Mouse (Mus musculus) neutrophil, adult 5-6 weeks (primary cell): ENCODE measurements around the gene Gm10681. TPM values are rescaled to one million over a fixed set of nuclear protein-coding genes. Genes with fewer than 3 reads are reported as not detected.
"Not testable (repeated sequence)": the region's sequence is repeated elsewhere in the genome, so short reads cannot be mapped to it uniquely, and the experiment has no call there.

Source experiments
- ATAC-seq: fragments of 151-379, 151-347 bp; 2 replicates; pipeline ENCODE4 v1.8.0; 2017; ENCODE audit warnings: mild to moderate bottlenecking, moderate TSS enrichment; ENCODE audit not compliant: insufficient number of reproducible peaks, poor library complexity, low FRiP score, severe bottlenecking; ENCODE audit errors: extremely low read depth
- total RNA-seq: library from RNA; stranded (forward); fragments of 200-1000 nt; gene quantifications from 2 replicates; pipeline ENCODE4 v1.2.3, GENCODE M21; 2017

Gene Gm10681
- not detected in 2 replicates for total RNA-seq

DNA sequence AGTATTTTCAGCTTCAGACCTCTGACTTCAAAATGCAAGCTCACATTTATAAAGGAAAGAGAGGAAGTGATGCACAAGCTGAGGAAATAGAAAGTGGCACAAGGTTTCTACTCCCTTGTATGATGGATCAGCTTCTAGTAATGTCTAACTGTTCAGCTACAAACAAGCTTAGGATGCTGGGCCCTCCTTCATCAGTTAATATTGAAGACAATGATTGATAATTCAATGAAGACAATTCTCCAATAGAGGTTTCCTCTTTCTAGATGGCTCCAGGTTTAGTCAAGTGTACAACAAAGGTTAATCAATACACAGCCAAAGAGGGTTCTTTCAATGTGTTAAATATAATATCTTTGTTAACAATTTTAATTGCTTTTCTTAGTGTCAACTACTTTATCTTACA lies at the start of gene Gm10681:
Gene Gm10681, minus strand, starts transcription at position 101 of the 400 bp plus-strand sequence.
- no peak for ATAC-seq

DNA sequence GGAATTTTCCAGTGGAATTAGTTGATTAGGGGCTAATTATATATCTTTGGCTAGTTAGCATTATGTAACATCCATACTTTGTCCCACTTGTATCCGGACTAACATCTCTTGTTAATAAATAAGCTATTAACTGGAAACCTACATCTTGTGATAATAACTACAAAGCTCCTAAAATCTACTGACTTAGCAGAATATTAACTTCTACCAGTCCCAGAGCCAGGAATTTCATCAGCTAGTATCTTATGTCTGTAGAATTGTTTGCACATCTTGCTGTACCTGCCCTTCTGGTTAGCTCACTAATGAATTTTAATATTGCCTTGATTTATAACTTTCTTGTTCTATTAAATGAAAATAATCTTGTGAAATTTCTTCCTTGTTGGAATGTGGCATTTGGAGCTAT lies 46.5 kb upstream of the Gm10681 start:
- ATAC-seq, result no peak

DNA sequence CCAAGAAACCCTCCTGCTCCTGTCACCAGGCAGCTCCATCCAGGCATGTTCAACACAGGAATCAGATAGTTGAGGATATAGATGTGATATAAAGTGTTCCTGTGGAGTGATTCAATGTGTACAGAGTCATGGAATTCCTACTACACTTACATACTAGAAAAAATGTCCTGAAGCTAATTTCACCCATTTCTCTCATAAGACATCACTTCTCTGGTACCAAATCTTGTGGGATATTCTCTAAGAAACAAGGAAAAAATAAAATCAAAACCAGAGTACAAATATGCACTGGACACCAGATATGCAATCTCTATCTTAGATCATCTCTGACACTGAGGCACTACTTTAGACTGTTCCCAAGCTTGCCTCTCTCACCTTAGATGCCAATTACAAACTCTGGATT lies 41.5 kb upstream of the Gm10681 start, which contains the start of gene Hsd3b5:
Gene Hsd3b5, minus strand, starts transcription at position 101 of the 400 bp plus-strand sequence.
- ATAC-seq, result no peak

DNA sequence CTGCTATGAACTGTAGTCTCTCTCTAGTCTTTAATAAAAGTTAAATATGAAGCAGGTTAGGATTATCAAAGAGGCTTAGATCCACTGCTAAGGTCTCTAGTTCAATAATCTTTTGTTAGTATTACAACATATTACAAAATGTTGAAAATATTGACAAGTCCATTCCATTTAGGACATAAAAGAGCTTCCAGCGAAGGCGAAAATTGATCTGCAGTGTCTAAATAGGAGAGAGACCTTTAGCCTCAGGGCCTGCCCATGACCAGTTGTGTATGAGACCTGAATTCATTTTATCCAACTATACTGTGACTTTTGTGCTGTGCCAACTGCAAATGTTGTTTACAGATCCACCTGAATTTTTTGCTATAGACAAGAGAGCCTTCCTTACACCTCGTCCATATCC lies 41.0 kb upstream of the Gm10681 start:
- ATAC-seq, result no peak

DNA sequence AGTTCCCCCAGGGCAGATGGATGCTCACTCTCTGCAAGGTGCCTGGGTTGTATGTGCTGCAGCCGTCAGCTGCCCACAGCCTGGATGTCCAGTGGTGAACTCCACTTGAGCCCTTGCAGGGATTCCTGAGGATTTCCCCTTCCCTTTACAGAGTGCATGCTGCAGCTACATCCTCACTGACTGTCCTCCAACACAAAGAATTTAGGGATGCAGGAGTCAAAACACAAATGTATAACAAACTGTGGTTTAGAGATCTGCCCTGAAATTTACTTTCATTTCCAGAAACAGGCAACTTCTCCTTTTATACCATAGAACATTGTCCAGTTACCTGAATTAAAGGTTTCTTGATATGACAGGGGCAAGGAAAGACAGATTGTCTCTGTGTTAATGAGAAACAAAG lies 28.2 kb upstream of the Gm10681 start:
- not testable (repeated sequence) for ATAC-seq

DNA sequence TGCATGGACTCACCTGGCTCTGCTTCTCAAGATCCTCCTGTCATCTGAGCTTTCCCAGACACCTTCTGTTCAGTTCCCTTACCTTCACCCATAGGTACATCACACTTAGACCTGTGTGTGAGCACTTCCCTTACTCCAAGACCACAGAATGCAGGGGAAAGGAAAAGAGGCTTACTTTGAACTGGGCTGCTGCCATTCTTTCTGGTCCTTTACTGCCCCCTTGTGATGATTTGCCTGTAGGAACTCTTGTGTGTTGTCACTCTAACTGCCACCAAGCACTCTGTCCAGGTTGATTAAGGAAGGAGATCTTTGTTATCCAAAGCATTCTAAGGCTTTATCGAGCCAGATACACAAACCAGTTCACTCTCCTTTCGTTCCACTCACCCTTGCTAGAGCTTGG lies 27.6 kb upstream of the Gm10681 start:
- ATAC-seq, result not testable (repeated sequence)

DNA sequence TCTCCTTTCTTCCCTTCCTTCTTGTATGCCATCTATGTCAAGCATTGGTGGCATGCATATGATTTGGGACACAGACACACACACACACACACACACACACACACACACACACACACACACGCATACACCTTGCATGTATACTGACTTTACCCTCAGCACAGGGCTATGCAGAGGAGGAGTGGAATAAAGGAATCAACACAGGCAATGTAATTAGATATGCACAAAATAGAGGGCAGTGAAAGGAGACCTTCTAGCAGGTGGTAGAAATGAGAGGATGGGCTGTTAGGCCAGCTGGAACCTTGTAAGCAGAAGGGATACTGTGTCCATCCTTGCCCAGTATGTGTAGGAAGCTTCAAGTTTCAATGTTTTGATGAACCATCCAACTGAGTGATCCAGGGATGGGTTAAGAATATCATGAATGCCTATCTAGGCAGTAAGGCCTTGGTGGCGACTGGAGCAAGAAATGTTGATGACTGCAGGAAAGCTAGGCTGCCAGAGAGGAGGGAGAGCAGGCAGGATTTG lies 25.9 kb upstream of the Gm10681 start:
- not testable (repeated sequence) for ATAC-seq

DNA sequence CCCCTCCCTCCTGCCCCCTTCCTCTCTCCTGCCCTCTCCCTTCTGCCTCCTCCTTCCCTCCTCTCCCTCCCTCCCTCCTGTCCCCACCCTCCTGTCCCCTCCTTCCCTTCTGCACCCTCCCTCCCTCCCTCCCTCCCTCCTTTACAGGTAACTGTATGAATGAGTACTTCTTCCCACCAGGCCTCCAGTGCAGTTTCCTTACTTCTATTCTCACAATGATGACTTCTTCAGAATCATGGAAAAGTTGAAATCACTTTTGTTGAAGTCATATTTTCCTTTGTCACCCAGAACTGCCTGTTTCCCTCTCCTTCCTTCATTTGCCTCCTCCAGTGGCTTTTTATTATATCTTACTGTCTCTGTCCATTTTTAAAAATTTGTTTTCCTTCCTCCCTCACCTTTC lies 25.4 kb upstream of the Gm10681 start:
- ATAC-seq, result no peak

DNA sequence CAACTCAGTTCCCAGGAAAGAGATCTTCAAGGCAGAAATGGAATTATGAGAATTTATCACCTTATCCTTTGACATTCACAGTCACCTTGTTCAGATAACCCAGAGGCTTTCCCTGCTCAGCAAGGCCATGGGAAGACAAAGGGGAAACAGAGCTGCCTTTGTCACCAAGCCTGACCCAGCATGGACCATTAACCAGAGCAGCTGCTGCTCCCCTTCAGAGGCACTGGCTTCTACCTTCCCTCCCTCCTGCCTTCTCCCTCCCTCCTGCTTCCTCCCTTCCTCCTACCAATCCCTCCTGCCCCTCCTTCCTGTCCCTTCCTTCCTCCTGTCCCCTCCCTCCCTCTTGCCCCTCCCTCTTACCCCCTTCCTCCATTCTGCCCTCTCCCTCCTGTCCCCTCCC lies 24.9 kb upstream of the Gm10681 start:
- not testable (repeated sequence) for ATAC-seq

DNA sequence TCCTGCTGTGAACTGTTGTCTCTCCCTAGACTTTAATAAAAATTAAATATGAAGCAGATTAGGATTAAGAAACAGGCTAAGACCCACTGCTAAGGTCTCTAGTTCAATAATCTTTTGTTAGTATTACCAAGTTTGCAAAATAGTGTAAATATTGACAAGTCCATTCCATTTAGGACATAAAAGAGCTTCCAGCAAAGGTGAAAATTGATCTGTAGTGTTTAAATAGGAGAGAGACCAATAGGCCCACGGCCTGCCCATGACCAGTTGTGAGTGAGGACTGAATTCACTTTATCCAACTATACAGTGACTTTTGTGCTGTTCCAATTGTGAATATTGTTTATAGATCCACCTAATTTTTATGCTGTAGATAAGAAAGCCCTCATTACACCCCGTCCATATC lies 886 bp downstream of the Gm10681 start:
- ATAC-seq, result no peak

DNA sequence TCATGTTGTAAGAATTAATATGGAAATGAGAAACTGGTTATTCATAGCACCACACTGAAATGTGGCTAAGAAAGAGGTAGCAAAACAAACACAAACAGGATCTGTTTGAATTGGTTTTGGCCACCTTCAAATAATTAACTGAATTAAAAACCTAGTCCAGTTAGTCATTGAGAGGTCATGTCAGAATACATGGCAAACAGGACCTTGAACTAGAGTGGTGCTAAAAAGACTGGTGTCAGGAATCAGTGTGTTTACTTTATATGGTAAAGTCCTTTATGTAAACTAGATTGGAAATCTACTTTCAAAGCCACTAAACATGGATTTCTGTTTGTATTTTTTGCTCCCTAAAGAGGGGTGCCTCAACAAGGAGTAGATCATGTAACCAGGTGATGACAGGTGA lies 6.0 kb downstream of the Gm10681 start:
- ATAC-seq, result not testable (repeated sequence)

DNA sequence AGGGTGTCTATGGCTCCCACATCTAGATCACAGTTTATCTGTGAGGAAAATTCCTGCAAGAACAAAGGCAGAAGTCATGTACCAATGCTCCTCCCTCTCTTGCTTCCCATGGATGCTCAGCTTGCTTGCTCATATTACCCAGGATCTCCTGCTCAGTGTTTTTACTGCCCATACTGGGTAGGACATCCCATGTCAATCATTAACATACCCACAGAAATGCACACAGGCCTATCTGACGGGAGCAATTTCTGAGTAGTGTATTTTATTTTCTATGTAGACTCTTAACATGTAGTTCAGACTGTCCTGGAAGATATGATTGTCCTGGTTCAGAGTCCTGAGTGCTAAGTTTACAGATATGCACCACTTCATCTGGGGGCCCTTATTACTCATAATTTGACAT lies 6.4 kb downstream of the Gm10681 start:
- not testable (repeated sequence) for ATAC-seq

DNA sequence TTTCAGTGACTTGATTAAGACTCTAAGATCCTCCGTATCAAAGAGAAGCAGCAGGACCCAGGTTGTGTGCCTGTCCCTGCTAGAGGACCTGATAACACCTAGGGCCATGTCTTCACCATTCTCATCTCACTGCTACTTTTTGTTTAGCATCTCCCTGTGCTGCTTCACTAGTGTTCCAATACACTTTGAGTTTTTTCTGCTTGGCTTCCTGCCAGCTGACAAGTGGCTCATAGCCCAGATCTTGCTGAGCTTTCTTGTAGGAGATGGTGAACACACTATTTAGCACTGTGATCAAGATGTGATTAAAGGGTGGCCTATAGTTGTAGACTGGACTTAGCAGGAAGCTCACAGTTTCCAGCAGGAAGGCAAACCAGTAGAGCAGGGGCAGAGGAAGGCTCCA lies 7.6 kb downstream of the Gm10681 start:
- not testable (repeated sequence) for ATAC-seq

DNA sequence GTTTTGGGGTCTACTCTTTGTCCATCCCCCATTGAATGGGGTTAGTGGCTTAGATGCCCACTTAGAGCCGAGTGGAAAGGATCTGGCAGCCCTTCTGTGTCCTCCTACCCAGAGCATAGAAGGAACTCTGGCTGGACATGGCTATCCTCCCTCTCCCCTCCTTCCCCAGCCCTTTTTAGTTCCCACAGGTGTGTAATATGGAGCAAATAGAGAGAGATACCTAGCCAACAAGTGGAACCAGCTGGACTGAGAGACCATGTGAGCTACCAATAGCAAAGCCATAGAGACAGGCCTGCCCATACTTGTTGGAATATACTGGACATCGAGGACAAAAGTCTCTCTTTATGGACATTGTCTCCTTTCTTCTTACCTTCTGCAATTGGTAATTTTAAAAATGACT lies 20.9 kb downstream of the Gm10681 start:
- not testable (repeated sequence) for ATAC-seq

DNA sequence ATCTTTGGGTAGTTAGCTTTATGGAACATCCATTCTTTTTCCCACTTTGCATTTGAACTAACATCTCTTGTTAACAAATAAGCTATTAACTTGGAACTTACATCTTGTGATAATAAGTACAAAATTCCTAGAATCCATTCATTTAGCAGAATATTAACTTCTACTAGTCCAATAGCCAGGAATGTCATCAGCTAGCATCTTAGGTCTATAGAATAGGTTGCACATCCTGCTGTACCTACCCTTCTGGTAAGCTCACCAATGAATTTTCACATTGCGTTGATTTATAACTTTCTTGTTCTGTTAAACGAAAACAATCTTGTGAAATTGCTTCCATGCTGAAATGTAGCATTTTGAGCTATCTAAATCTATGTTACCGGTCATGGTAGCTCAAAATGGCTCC lies 23.7 kb downstream of the Gm10681 start:
- ATAC-seq, result not testable (repeated sequence)

DNA sequence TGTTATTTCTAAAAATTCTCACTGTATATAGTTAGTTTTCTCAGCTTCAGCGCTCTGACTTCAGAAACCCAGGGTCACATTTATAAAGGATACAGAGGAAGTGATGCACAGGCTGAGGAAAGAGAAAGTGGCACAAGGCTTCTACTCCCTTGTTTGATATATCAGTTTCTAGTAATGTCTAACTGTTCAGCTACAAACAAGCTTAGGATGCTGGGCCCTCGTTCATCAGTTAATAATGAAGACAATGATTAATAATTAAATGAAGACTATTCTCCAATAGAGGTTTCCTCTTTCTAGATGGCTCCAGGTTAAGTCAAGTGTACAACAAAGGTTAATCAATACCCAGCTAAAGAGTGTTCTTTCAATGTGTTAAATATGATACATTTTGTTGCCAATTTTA lies 24.8 kb downstream of the Gm10681 start:
- not testable (repeated sequence) for ATAC-seq

DNA sequence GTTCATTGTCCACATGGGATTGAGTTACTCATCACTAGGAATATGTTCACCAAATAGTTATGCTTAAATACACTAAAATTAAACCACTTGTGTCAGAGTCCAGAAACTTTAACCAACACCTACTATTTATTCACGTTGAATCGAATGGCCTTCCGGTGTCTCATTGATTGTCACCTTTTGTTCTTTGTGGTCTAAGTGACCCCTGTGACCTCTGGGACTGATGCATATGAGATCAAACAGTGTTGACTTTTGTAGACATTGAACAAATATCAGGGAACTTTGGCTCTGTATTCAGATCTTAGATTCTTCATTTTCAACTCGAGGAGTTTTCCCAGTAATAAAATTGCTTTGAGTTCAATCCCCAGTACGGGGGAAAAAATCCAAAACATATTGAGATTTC lies 27.9 kb downstream of the Gm10681 start:
- ATAC-seq, result not testable (repeated sequence)

DNA sequence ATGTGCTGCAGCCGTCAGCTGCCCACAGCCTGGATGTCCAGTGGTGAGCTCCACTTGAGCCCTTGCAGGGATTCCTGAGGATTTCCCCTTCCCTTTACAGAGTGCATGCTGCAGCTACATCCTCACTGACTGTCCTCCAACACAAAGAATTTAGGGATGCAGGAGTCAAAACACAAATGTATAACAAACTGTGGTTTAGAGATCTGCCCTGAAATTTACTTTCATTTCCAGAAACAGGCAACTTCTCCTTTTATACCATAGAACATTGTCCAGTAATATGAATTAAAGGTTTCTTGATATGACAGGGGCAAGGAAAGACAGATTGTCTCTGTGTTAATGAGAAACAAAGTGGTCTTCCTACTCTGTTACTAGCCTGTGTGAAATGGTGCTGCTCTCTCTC lies 37.8 kb downstream of the Gm10681 start:
- ATAC-seq, result not testable (repeated sequence)

DNA sequence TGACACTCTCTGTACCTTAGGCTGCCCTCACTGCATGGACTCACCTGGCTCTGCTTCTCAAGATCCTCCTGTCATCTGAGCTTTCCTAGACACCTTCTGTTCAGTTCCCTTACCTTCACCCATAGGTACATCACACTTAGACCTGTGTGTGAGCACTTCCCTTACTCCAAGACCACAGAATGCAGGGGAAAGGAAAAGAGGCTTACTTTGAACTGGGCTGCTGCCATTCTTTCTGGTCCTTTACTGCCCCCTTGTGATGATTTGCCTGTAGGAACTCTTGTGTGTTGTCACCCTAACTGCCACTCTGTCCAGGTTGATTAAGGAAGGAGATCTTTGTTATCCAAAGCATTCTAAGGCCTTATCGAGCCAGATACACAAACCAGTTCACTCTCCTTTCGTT lies 38.4 kb downstream of the Gm10681 start:
- ATAC-seq, result peak; percentile 45; the same call in 1 of the 2 replicates

DNA sequence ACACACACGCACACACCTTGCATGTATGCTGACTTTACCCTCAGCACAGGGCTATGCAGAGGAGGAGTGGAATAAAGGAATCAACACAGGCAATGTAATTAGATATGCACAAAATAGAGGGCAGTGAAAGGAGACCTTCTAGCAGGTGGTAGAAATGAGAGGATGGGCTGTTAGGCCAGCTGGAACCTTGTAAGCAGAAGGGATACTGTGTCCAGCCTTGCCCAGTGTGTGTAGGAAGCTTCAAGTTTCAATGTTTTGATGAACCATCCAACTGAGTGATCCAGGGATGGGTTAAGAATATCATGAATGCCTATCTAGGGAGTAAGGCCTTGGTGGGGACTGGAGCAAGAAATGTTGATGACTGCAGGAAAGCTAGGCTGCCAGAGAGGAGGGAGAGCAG lies 40.1 kb downstream of the Gm10681 start:
- ATAC-seq, result not testable (repeated sequence)

DNA sequence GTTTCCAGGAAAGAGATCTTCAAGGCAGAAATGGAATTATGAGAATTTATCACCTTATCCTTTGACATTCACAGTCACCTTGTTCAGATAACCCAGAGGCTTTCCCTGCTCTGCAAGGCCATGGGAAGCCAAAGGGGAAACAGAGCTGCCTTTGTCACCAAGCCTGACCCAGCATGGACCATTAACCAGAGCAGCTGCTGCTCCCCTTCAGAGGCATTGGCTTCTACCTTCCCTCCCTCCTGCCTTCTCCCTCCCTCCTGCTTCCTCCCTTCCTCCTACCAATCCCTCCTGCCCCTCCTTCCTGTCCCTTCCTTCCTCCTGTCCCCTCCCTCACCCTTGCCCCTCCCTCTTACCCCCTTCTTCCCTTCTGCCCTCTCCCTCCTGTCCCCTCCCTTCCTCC lies 41.0 kb downstream of the Gm10681 start:
- 0 out of 2 replicates have a peak, but pooled peaks have one; percentile 6 for ATAC-seq
